Mouse (Mus musculus) c-Kit-positive CD71-positive TER-119-positive erythroid progenitor cells, embryonic 14.5 days (primary cell): ENCODE results near the gene Kdr.

Source experiments
- DNase-seq: peaks from one replicate; pipeline ENCODE4 v3.0.0-alpha.2; 2013; ENCODE audit warnings: low spot score

The Kdr gene

DNA sequence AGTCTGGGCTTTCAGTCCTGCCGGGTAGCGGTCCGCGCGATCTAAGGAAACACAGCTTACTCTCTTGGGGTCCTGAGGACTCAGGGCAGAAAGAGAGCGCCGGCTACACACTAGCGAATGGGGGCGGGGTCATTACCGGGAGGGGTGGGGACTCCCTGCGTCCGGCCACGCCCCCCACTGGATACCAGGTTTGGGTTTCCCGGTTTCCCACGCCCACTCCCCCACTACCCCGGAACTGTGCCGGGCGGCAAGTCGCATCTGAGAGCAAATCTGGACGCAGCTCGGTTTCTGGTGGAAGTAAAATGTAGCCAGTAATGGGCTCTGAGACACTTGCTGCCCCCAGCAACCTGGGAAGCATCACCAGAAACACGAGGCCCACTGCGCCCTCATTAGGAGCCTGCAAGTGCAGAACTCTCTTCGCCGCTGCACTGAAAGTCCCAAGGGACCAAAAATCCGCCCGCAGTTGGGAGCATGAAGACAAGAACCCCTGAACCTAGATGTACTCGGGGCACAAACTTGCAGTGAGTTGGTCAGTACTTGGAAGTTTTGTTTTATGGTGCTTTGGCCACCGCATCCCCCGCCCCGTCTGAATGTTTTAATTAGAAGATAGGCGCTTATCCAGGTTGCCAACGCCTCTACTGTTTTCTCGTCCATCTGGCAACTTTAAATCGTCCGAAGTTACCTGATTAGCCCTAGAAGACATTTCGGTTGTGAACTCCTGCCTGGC is at the start of gene Kdr:
Kdr (minus strand) TSS at position 85 of the 727 bp plus-strand sequence.
- DNase-seq: no peak

GRCm38 (mm10) chr5:76026805-76027204 is 48.5 kb upstream of the Kdr start:
- no peak for DNase-seq

- DNase-seq: peak; percentile 23
Measured at GRCm38 (mm10) chr5:76025996-76026665, 47.9 kb upstream of the Kdr start.

- DNase-seq: no peak
Measured at GRCm38 (mm10) chr5:76023011-76023773, 44.9 kb upstream of the Kdr start.

GRCm38 (mm10) chr5:76022436-76022835 is 44.2 kb upstream of the Kdr start:
- no peak for DNase-seq

- no peak for DNase-seq
Measured at GRCm38 (mm10) chr5:76018321-76018720, 40.1 kb upstream of the Kdr start.

DNA sequence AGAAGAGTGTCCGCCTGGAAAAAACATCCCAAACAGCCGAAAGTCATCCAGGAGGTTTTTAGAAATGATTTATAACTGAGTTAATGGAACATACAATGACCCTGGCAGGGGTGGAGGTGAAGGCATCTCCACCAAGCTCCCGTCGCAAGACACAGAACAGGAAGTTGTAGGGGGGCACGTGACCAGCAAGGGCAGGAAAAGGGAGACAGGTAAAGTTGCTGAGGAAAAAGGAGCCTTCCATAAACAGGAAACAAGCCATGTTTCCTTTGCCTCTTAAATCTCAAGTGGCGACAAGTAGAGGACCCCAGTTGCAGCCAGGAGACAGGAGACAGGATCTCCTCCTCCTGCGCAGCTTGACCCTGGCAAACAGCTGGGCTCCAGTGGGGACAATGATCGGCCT is 37.8 kb upstream of the Kdr start:
- no peak for DNase-seq

GRCm38 (mm10) chr5:76013881-76014431 is 35.7 kb upstream of the Kdr start:
- no peak for DNase-seq

DNA sequence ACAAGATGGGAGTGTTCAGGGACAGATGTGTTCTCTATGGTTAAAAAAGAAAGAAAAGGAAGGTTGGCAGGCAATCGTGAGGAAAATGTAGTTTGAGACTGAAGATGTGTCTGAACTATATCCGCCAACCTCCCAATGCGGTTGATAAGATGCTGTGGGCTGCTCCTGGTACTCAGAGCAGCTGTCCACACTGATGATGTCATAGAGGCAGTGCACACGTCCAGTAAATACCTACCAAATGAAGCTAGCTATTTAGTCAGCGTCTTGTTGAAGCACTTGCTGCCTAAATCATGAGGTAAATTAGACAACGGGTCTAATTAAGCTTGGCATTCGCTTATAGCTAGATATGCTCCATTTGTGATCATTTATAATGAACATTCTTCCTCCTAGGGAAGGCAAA is 28.1 kb upstream of the Kdr start:
- DNase-seq: no peak

GRCm38 (mm10) chr5:75990212-75990611 is 12.0 kb upstream of the Kdr start:
- DNase-seq: no peak

DNA sequence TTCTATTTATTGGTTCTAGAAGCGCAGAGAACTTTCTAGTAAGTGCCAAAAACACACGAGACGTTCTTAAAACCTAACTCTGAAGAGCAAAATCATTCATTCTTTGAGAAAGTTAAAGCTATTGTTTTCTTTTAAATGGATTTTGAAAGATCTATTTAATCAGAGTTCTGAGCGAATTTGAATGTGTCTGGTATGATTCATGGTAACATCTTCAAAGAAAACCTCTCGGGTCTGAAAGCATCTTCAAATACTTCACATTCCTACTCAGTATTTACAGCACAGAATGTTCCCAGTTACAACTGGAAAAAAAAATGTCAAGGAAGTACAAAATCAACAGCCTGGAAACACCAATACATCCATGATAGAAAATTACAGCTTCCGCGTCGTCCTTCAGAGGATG is 9.3 kb upstream of the Kdr start:
- DNase-seq: no peak

DNA sequence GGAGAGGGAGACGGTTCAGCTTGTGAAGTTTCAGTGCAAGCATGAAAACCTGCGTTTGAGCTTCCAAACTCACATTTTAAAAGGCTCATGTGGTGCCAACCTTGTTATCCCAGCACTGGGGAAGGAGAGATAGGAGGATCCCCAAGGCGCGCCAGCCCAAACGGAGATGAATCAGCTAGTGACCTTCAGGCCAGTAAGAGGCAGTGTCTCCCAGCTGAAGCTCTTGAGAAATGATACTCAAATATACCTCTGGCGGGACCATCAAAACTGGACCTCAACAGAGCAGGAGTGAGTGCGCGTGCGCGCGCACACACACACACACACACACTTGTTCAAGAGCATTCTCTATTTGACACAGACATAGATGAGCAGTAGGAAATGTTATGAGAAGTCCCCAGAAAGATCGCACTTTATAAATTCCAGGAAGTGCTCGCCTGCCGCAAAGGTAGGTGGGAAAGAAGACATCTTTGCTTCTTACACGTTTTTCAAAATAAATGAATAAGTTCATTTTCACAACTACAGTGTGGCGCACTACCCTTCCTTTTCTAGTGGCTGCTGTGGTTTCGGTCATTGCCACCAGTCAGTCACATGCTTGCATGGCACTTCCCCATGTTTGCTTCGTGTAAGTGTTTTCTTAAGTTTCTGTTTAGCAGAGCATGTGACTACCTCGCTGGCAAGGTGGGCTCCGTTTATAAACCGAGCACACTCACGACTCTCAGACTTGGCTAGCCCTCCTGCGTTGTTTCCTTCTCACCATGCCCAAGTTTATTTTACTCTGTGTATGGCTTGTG is 2.5 kb upstream of the Kdr start:
- DNase-seq: no peak

- no peak for DNase-seq
Measured at GRCm38 (mm10) chr5:75979108-75979507, 850 bp upstream of the Kdr start.

- DNase-seq: no peak
Measured at GRCm38 (mm10) chr5:75977441-75978373, 551 bp downstream of the Kdr start.

DNA sequence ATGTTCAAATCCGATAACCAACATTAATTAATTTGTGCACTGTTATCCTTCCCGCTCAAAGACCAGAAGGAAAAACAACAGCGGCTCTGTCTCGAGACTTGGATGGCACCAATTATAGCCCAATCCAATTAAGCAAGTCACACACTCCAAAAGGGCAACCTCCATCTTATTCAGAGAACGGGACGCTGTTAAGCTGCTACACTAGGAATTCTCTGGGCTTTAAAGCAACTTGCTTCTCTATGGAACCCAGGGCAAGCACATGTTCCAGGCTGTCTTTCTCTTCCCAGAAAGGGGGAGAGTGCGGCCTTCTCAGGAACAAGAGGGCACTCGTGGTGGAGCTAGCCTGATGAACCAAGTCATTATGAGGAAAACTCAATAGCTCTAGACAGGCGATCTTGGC is 1.6 kb downstream of the Kdr start:
- no peak for DNase-seq

GRCm38 (mm10) chr5:75975398-75975797 is 2.9 kb downstream of the Kdr start:
- DNase-seq: no peak

DNA sequence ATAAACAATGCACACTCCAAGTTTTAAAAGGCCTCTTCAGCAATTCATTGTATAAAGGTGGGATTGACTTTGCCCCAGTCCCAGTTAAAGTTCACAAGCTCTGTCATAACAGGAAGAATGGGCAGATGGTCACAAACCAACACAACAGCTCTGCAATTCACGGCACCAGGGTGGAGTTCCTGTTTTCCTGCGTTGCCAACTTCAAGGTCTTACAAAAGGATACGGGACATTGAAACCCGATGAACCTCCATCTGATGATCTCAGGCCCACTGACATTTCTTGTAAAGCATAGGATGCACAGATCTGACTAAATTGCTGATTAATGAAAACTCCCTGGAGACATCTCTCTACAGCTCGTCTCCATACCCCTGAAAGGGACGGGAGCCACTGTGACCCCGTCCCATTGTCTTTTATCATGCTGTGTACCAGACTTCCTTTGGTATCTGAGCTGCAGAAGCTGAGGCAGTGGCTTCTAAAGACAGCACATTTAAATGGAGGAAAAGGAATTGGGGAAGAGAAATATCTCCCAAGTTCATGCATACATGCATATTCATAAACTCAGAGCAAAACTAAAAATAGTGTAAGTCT is 3.6 kb downstream of the Kdr start:
- no peak for DNase-seq

DNA sequence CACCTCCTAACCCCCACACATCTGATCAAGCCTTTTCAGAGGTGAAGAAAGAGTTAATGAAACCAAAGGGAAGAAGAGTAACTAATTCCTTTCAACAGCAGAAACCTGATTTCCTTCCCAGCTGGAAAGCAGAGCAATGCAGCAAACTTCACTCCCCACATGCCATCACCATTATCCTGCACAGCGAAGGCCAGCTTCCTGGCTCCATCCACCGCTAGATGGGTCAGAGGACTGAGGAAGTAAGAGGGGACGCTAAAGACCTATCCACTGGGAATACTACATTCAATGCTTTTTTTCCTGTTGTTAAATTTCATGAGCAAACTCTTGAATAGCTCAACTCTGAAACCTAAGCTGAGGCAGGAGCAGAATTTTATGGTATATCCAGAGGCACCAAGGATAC is 8.4 kb downstream of the Kdr start:
- DNase-seq: no peak

DNA sequence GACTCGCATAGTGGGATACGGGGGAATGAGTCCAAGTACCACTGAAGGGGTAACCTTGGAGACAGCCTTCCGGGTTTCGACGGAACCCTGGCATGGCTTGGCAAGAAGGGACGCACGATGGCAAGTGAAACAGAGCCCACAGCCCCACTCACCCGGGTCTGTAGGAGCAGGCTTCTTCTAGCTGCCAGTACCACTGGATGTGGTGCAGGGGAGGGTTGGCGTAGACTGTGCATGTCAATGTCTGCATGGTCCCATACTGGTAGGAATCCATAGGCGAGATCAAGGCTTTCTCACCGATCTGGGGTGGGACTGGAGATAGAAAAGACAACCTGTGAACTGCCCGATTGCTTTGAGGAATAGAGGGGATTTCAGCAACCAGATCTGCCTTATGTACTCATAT is 15.7 kb downstream of the Kdr start:
- no peak for DNase-seq

DNA sequence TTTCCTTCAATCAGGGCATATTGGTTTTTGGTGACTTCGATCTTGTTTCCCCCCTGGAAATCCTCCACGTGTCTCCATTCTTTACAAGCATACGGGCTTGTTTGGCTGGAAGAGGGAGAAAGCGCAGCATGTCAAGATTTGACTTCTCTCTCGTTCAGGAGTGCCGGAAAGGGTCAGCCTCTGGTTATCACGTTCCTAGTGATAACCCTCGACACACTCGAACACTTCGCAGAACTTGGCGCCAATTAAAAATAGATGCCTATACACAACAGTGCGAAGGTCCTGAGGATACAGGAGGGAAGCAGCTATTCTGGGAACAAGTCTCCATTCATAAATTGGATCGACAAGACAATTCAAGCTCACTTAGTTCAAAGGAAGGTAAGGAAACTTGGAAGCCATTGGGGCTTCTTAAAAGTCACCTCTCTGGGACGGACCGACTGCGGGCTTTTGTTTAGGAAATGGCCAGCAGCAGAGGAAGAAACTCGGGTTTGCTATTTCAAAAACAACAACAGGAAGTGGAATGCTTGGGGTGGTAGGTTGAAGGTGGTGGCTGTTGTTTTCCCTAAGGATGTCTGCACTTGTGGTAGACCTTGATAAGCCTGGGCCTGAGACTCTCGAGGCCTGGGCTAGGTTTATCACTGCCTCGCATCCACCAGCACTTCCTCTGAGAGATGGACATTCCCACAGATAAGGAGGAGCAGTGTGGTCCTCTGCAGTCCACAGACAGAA is 16.4 kb downstream of the Kdr start:
- DNase-seq: peak; percentile 43
